Mouse (Mus musculus) neutrophil, adult 65 days (primary cell): ENCODE data around the gene Syt1. TPM values are rescaled to one million over a fixed set of nuclear protein-coding genes. Genes with fewer than 3 reads are reported as not detected.

ENCODE experiments used
- total RNA-seq: library from RNA; stranded (reverse); gene quantifications from 2 replicates; pipeline ENCODE4 v1.2.4, GENCODE M21; 2023

Gene Syt1
- not detected in 2 replicates for total RNA-seq

DNA sequence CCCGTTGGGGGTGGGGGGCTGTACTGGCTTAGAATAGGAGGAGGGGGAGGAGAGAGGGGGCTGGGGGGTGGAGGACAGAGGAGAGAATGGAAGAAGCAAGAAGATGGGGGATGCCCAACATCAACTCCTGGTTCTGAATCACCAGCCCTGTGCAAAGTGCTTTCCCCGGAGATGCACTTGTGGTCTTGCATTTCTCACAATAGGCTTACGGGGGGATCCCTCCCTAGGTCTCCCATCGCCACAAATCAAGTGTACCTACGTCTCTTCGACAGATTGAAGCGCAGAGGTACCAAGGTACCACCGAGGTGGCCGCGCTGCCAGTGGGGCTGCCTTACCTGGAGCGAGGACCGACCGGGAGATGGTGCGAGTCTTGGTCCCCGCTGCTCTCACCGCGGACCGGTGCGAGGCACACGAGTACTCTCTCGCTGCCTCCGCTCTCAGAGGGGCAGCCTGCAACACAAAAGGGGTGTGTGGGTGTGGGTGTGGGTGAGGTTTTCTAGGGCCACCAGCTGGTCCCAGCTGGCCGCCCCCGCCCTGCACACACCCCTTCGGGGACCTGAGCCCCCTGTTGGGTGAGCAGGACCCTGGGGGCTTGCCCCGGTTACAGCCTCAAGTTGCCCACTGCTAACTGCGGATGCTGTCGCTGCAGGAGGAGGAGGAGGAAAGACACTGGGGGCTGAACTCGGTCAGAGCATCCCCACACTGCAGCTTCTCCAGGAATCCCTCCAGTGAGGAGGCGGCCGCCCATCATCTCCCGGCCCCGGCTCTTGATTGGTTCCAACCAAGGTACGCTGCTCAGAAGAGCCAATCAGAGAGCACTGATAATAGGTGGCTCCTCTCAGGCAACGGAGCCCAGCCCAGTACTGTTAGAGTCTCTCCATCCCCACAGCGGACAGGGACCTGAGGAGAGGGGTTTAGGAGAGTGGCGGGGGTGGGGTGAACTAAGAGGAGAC, at the start of gene Syt1:
TSS of gene Syt1 (minus strand) at position 742 of the 953 bp plus-strand sequence.

GRCm38 (mm10) chr10:108699946-108700345, 310.8 kb downstream of the Syt1 start, which contains the start of gene Gm5136:
TSS of gene Gm5136 (minus strand) at chr10:108700160.

